Mouse (Mus musculus): ENCODE results near the gene E130309D02Rik. TPM values are rescaled to one million over a fixed set of nuclear protein-coding genes. Genes with fewer than 3 reads are reported as not detected.

E130309D02Rik gene
- polyA plus RNA-seq, 1 experiment from 2014 or later, result 24.0 TPM

GRCm38 (mm10) chr5:143252039-143252438 lies 63.1 kb downstream of the E130309D02Rik start:
- ATAC-seq (replicated peaks; ENCODE audit: extremely low read depth, insufficient read depth, low FRiP score), result no peak
- Histone ChIP-seq H3K9me3 (replicated peaks; ENCODE audit: control insufficient read depth, low read length) (no peaks in the 10 kb centered on the region), H3K9ac (ENCODE audit: low read length) (no peak overlapping the region), H3K27ac (ENCODE audit: low read length) (no peak overlapping the region), H3K27me3 (ENCODE audit: control insufficient read depth, insufficient read depth, low read length) (peaks cover 62% of the 10 kb centered on the region), H3K4me3 (ENCODE audit: low read length) (no peak overlapping the region), H3K4me2 (ENCODE audit: low read depth, low read length) (no peak overlapping the region), H3K36me3 (ENCODE audit: control insufficient read depth, insufficient read depth) (peaks cover 12% of the 10 kb centered on the region), H3K4me1 (ENCODE audit: control insufficient read depth, insufficient read depth, low read length) (peaks cover 11% of the 10 kb centered on the region)
- 70% methylated on average over 6 of the region's 6 CpGs for WGBS

Other genes starting within 250 kb of the E130309D02Rik start
- gene Rnf216, start 202.4 kb downstream of the E130309D02Rik start, polyA plus RNA-seq (2015; fragmentation: Nextera tagmentation; extraction: Ambion mirVana), result 22.7 and 24.7 TPM in 2 replicates
- not detected in 2 replicates for gene Olfr718-ps1, start 167.8 kb downstream of the E130309D02Rik start, polyA plus RNA-seq (2015; fragmentation: Nextera tagmentation; extraction: Ambion mirVana)
- 7.5 TPM in 2 replicates for gene Rbak, start 134.6 kb downstream of the E130309D02Rik start, polyA plus RNA-seq (2015; fragmentation: Nextera tagmentation; extraction: Ambion mirVana)
- gene Spdye4b, start 134.3 kb downstream of the E130309D02Rik start, polyA plus RNA-seq (2015; fragmentation: Nextera tagmentation; extraction: Ambion mirVana), result not detected in 2 replicates
- gene Spdye4a, start 88.5 kb downstream of the E130309D02Rik start, polyA plus RNA-seq (2015; fragmentation: Nextera tagmentation; extraction: Ambion mirVana), result not detected in 2 replicates
- 7.5 and 7.8 TPM in 2 replicates for gene Zfp12, start 80.2 kb downstream of the E130309D02Rik start, polyA plus RNA-seq (2015; fragmentation: Nextera tagmentation; extraction: Ambion mirVana)
- 1.5 and 1.9 TPM in 2 replicates for gene Zfp316, start 45.3 kb downstream of the E130309D02Rik start, polyA plus RNA-seq (2015; fragmentation: Nextera tagmentation; extraction: Ambion mirVana)
- gene Zfp853, start 21.7 kb downstream of the E130309D02Rik start, polyA plus RNA-seq (2015; fragmentation: Nextera tagmentation; extraction: Ambion mirVana), result not detected in 2 replicates
- 57.0 and 58.7 TPM in 2 replicates for gene Zdhhc4, start 13.9 kb upstream of the E130309D02Rik start, polyA plus RNA-seq (2015; fragmentation: Nextera tagmentation; extraction: Ambion mirVana)
- gene Grid2ip, start 42.0 kb upstream of the E130309D02Rik start, polyA plus RNA-seq (2015; fragmentation: Nextera tagmentation; extraction: Ambion mirVana), result 0.08 TPM in 1 of 2 replicates, not detected in the other
- gene Kdelr2, start 88.5 kb upstream of the E130309D02Rik start, polyA plus RNA-seq (2015; fragmentation: Nextera tagmentation; extraction: Ambion mirVana), result 194 and 203 TPM in 2 replicates
- gene Daglb, start 149.2 kb upstream of the E130309D02Rik start, polyA plus RNA-seq (2015; fragmentation: Nextera tagmentation; extraction: Ambion mirVana), result 8.9 and 9.3 TPM in 2 replicates
- gene Rac1, start 212.7 kb upstream of the E130309D02Rik start, polyA plus RNA-seq (2015; fragmentation: Nextera tagmentation; extraction: Ambion mirVana), result 340 and 342 TPM in 2 replicates

Measured in heart, embryonic 16.5 days (tissue).